Mouse (Mus musculus) kidney, embryonic 16.5 days (tissue): ENCODE results near the gene Cryaa. TPM values are rescaled to one million over a fixed set of nuclear protein-coding genes. Genes with fewer than 3 reads are reported as not detected.
"Not testable (repeated sequence)": the region's sequence is repeated elsewhere in the genome, so short reads cannot be mapped to it uniquely, and the experiment has no call there.

Experiments
- ATAC-seq: fragments of 200-750 bp; cut with Nextera tagmentation; 2 replicates; pipeline ENCODE4 v1.8.0; 2017; ENCODE audit warnings: moderate TSS enrichment; ENCODE audit not compliant: low FRiP score, low TSS enrichment
- H3K27ac ChIP-seq: fragments of 300-500 bp; sonication (generic); 2 replicates; pipeline ENCODE4 v1.5.1; 2014; ENCODE audit warnings: low read length
- H3K27me3 ChIP-seq: fragments of 300-500 bp; sonication (generic); 2 replicates; pipeline ENCODE4 v1.6.1; 2014; ENCODE audit warnings: low read length, control low read depth, mixed read lengths; ENCODE audit not compliant: insufficient read depth
- H3K36me3 ChIP-seq: fragments of 300-500 bp; sonication (generic); 2 replicates; pipeline ENCODE4 v1.6.1; 2014; ENCODE audit warnings: low read length, control low read depth, mixed read lengths; ENCODE audit not compliant: insufficient read depth
- H3K4me1 ChIP-seq: fragments of 300-500 bp; sonication (generic); 2 replicates; pipeline ENCODE4 v1.6.1; 2014; ENCODE audit warnings: low read length, control low read depth, mixed read lengths; ENCODE audit not compliant: insufficient read depth
- H3K4me2 ChIP-seq: fragments of 300-500 bp; sonication (generic); replicated peaks from 2 replicates; pipeline ENCODE4 v1.6.1; 2014; ENCODE audit warnings: low read depth, low read length
- H3K4me3 ChIP-seq: fragments of 300-500 bp; sonication (generic); 2 replicates; pipeline ENCODE4 v1.5.1; 2014; ENCODE audit warnings: mild to moderate bottlenecking, low read length
- H3K9ac ChIP-seq: fragments of 300-500 bp; sonication (generic); replicated peaks from 2 replicates; pipeline ENCODE4 v1.6.1; 2014; ENCODE audit warnings: low read length
- H3K9me3 ChIP-seq: fragments of 300-500 bp; sonication (generic); 2 replicates; pipeline ENCODE4 v1.6.1; 2016; ENCODE audit warnings: low read length, control low read depth
- WGBS: fragments of 180-500 bp; shearing (Covaris S2); extraction: QIAGEN DNeasy Blood & Tissue Kit; methylation state at CpG from one replicate; pipeline ENCODE4 v1.1.7; 2014; 5-methylcytosine and 5-hydroxymethylcytosine counted together
- polyA plus RNA-seq: library from polyadenylated mRNA; unstranded; fragments of >200 nt; fragmentation: Nextera tagmentation; extraction: Ambion mirVana; gene quantifications from 2 replicates; pipeline ENCODE4 v1.2.1, GENCODE M21; 2015

Gene Cryaa
- polyA plus RNA-seq, 1 experiment from 2014 or later = not detected

DNA sequence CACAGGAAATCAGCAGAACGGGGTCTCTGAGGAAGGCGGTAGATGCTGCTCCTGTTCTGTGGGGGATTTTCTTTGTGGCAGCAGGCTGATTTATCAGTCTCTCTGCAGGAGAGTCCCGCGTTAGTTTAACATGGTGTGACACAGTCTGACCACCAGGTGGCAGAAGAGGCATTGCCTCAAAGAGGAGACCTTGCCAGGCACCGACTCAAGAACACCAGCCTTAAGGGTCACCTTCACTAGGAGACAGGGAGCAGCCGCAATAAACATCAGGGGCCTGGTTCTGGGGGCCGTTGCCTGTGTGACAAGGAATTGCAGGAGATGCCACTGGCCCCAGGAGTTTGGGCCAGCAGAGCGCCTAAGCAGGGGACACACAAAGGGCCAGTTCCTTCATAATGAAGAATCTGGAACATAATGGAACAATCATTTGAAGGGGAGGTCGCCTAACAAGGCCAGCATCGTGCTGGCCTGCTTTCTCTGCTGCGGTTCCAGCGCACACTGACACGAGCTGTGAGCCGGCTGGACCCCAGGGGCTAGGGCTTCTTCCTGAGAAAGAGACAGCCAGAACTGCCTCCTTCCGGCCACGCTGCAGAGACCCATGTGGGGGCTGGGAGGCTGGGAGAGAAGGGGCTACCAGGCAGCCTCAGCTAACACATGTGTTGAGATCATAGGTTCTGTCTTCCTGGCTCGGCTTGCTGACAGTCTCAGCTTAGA, 8.1 kb downstream of the Cryaa start:
- Histone ChIP-seq H3K9me3 (no peaks in the 10 kb centered on the region), H3K4me1 (peaks cover 14% of the 10 kb centered on the region), H3K4me2 (peak overlapping the region; percentile 32; the same call in 1 of the 2 replicates), H3K27me3 (no peaks in the 10 kb centered on the region), H3K27ac (peak overlapping the region; percentile 90), H3K9ac (peak overlapping the region; percentile 62), H3K36me3 (no peaks in the 10 kb centered on the region), H3K4me3 (no peak overlapping the region)
- WGBS = 12% methylated on average over 17 of the region's 17 CpGs
- ATAC-seq = peak; percentile 36

DNA sequence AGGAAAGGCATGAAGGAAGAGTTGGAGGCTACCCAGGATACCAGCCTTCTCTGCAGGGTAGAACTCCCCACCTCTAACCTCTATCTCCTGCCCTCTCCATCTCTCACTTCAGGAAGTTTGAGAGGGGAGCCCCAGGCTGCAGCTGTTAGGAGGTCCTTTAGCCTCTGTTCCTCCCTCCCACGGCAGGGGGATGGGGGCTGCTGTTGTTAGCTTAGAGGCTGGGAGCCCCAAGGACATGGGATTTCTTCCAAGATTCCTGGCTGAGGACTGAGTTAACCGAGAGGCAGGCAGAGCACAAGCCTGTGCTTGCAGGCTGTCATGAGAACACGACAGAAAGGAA, 8.6 kb downstream of the Cryaa start:
- WGBS = 27% methylated on average over 3 of the region's 3 CpGs

DNA sequence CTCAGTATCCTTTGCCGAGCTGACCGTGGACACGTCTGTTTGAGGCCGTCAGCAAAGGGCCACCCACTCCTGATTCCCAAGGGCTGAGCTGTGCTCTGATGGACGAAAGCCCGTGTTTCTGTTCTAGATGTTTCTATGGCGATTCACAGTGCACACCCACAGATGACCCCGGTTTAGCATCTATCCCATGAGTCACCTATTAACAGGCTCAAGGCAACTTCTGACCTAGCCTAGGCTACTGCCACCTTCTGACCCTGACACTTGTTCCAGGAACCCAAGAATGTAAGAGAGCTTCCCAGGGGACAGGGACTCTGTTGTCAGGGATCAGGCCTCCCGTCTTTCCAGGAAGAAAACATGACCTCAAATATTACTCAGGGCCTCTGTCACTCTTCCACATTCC, 10.5 kb downstream of the Cryaa start:
- Histone ChIP-seq H3K4me3 (no peak overlapping the region), H3K4me2 (no peak overlapping the region), H3K27ac (no peak overlapping the region), H3K27me3 (no peaks in the 10 kb centered on the region), H3K9ac (no peak overlapping the region), H3K4me1 (peaks cover 19% of the 10 kb centered on the region), H3K9me3 (no peaks in the 10 kb centered on the region), H3K36me3 (no peaks in the 10 kb centered on the region)
- no peak for ATAC-seq
- WGBS = 32% methylated on average over 9 of the region's 9 CpGs

More for the DNA sequence above, 8.6 kb downstream of the Cryaa start:
- peaks cover 14% of the 10 kb centered on the region for H3K4me1 ChIP-seq
- peak; percentile 59 for ATAC-seq
- no peaks in the 10 kb centered on the region for H3K27me3 ChIP-seq
- peak overlapping the region; percentile 90 for H3K27ac ChIP-seq
- no peaks in the 10 kb centered on the region for H3K9me3 ChIP-seq
- H3K4me3 ChIP-seq = no peak overlapping the region
- peak overlapping the region; percentile 62 for H3K9ac ChIP-seq
- peak overlapping the region; percentile 32; the same call in 1 of the 2 replicates for H3K4me2 ChIP-seq
- H3K36me3 ChIP-seq = no peaks in the 10 kb centered on the region

DNA sequence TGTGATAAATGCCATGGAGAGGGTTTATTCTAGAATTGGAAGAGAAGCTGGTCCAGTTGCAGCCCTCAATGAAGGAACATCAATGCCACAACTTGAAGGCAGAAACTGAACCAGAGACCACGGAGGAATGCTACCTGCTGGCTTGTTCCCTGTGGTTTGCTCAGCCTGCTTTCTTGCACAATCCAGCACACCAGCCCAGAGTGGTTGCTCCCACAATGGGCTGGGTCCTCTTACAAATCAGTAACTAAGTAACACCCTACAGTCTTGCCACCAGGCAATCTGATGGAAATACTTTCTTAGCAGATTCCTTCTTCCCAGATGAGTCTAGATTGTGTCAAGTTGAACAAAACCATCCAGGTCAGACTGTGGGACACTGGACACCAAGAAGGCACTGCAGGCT, 12.0 kb downstream of the Cryaa start:
- H3K4me2 ChIP-seq = no peak overlapping the region
- ATAC-seq = no peak
- no peaks in the 10 kb centered on the region for H3K27me3 ChIP-seq
- H3K4me3 ChIP-seq = no peak overlapping the region
- H3K27ac ChIP-seq = no peak overlapping the region
- H3K9me3 ChIP-seq = no peaks in the 10 kb centered on the region
- peaks cover 29% of the 10 kb centered on the region for H3K4me1 ChIP-seq
- no peak overlapping the region for H3K9ac ChIP-seq
- no peaks in the 10 kb centered on the region for H3K36me3 ChIP-seq
- WGBS = 76% methylated on average over 1 of the region's 1 CpGs

DNA sequence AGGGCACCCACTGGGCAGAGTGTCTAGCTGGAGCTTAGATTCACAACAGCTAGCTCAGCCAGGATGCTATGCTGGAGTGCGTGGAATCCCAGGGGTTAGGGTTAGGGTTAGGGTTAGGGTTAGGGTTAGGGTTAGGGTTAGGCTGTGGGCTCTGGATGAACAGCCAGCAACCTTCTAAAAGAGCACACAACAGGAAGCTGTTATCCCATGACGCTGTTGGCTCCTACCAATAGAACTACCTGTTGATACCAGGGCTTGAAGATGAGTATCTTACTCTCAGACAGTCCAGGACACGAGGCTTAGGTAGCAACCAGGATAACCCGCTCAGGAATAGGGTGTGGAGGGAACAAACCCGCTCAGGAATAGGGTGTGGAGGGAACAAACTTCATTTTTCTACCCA, 15.3 kb downstream of the Cryaa start:
- WGBS = 39% methylated on average over 5 of the region's 5 CpGs

DNA sequence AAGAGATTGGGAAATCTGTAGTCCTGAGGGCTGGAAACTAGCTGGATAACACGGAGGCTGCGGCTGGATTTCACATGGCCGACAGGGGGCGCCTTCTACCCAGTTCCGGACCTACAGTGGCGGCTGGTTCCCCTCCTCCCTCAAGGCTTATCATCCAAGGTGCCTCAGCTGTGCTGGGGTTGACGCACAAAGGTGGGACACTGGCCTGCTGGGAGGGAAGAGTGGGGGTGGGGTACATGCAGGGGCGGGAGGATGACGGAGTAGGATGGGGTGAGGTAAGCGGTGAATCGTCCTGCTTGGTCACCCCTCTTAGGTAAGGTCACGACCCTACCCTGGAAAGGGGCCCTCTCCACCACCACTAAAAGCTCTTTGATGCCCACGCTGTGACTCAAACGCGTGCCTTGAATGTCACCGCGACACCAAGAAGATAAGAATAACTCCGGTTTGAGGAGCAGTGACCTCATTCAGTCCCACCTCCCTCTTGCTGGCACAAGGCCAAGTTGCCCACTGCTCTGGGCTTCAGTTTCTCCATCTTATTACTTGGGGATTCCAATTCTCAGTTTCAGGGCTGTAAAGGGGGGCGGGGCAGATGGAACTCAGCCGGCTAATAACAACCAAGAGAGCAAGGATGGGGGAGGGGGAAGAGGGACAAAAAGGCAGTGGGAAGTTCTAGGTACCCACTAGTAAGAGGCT, 15.9 kb downstream of the Cryaa start:
- H3K9ac ChIP-seq = no peak overlapping the region
- H3K27ac ChIP-seq = no peak overlapping the region
- ATAC-seq = peak; percentile 63
- H3K4me3 ChIP-seq = no peak overlapping the region
- H3K27me3 ChIP-seq = no peaks in the 10 kb centered on the region
- peaks cover 14% of the 10 kb centered on the region for H3K4me1 ChIP-seq
- H3K9me3 ChIP-seq = no peaks in the 10 kb centered on the region
- no peaks in the 10 kb centered on the region for H3K36me3 ChIP-seq
- 2% methylated on average over 20 of the region's 20 CpGs for WGBS
- peak overlapping the region; percentile 47 for H3K4me2 ChIP-seq

More for the DNA sequence above, 15.3 kb downstream of the Cryaa start:
- Histone ChIP-seq H3K4me1 (peaks cover 14% of the 10 kb centered on the region), H3K36me3 (no peaks in the 10 kb centered on the region), H3K9me3 (no peaks in the 10 kb centered on the region), H3K9ac (no peak overlapping the region), H3K27ac (no peak overlapping the region), H3K4me3 (no peak overlapping the region), H3K4me2 (peak overlapping the region; percentile 47; the same call in 1 of the 2 replicates), H3K27me3 (no peaks in the 10 kb centered on the region)
- peak; percentile 3; the same call in 1 of the 2 replicates for ATAC-seq

DNA sequence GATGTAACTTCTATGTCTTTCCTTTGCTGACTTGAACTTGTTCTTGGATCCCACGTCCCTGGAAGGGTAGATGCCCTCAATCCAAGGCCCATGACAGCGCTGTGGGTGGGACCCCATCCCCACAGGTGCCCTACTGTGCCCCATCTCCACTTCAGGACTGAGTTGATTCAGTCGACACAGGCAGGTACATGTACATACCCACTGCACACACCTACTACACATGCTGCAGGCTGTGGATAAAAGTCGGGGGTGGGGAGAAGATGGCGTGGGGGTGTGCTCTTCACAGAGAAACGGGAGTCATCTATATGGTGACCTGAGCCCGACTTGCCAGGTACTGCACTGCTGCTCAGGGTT, 16.4 kb downstream of the Cryaa start:
- no peak overlapping the region for H3K4me3 ChIP-seq
- peak; percentile 46; the same call in 1 of the 2 replicates for ATAC-seq
- no peaks in the 10 kb centered on the region for H3K27me3 ChIP-seq
- WGBS = 54% methylated on average over 7 of the region's 7 CpGs
- no peaks in the 10 kb centered on the region for H3K36me3 ChIP-seq
- no peak overlapping the region for H3K27ac ChIP-seq
- H3K9me3 ChIP-seq = no peaks in the 10 kb centered on the region
- H3K9ac ChIP-seq = no peak overlapping the region
- no peak overlapping the region for H3K4me2 ChIP-seq
- H3K4me1 ChIP-seq = peaks cover 14% of the 10 kb centered on the region

DNA sequence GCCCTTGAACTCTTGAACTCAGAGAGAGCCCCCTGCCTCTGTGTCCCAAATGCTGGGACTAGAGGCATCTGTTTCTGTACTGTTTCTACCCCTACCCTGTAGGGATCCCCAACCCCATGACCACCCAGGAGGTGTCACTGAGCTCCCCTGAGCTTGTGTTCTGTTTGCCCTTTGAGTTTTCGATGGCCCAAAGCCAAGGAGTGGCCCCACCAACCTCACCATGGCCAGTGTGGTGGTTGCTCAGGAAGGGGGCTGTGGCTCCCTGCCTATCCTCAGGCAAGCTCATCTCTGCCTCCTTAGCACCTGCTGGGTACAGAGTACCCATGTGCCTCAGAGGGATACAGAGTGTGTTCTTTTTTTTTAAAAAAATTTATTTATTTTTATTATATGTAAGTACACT, 17.3 kb downstream of the Cryaa start:
- no peak for ATAC-seq
- H3K4me2 ChIP-seq = no peak overlapping the region
- H3K27me3 ChIP-seq = no peaks in the 10 kb centered on the region
- 94% methylated on average over 1 of the region's 1 CpGs for WGBS
- no peaks in the 10 kb centered on the region for H3K9me3 ChIP-seq
- H3K4me1 ChIP-seq = peaks cover 14% of the 10 kb centered on the region
- no peak overlapping the region for H3K27ac ChIP-seq
- no peak overlapping the region for H3K4me3 ChIP-seq
- H3K36me3 ChIP-seq = no peaks in the 10 kb centered on the region
- no peak overlapping the region for H3K9ac ChIP-seq

DNA sequence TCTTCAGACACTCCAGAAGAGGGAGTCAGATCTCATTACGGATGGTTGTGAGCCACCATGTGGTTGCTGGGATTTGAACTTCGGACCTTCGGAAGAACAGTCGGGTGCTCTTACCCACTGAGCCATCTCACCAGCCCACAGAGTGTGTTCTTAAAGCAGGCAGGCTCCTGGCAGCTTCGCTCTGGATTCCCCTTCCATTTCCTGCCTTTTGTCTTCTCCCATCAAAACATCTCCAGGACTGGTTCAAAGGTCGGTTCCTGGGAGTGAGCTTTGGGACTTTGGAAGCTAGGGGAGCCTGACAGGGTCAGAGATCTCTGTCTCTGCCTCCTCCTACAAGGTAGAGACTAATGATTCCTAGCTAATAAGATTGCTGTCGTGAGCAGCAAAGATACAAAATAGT, 17.7 kb downstream of the Cryaa start:
- WGBS = 89% methylated on average over 7 of the region's 7 CpGs
- not testable (repeated sequence) for H3K27me3 ChIP-seq, H3K9me3 ChIP-seq

DNA sequence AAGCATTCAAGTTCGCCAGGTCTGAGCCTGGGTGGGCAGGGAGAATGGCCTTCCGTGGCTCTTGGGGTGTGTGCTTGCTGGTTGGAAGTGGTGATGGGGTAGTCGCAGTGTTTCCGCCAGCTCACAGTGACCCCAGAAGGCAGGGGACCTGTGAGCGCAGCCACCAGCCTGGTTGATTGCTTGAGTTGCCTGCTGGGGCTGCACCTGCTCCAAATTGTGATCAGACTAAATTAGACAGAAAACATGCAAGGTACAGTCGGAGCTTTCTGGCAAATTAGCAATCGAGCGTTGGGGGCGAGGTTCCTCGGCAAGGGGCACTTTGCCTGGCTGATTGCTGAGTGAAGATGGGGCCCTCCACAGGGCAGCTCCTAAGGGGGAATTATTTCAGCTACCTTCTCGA, 20.7 kb downstream of the Cryaa start:
- H3K27ac ChIP-seq = no peak overlapping the region
- 64% methylated on average over 11 of the region's 11 CpGs for WGBS
- H3K36me3 ChIP-seq = no peaks in the 10 kb centered on the region
- H3K9ac ChIP-seq = no peak overlapping the region
- H3K9me3 ChIP-seq = no peaks in the 10 kb centered on the region
- H3K4me2 ChIP-seq = no peak overlapping the region
- ATAC-seq = no peak
- peaks cover 7% of the 10 kb centered on the region for H3K4me1 ChIP-seq
- H3K27me3 ChIP-seq = no peaks in the 10 kb centered on the region
- no peak overlapping the region for H3K4me3 ChIP-seq

More for the DNA sequence above, 17.7 kb downstream of the Cryaa start:
- H3K27ac ChIP-seq, ATAC-seq, H3K36me3 ChIP-seq, H3K4me2 ChIP-seq, H3K4me3 ChIP-seq, H3K9ac ChIP-seq: not testable (repeated sequence)
- H3K4me1 ChIP-seq = peaks cover 14% of the 10 kb centered on the region
